Mouse (Mus musculus) neutrophil, adult 5-6 weeks (primary cell): Measurements from ENCODE around the gene Arhgap19. TPM values are rescaled to one million over a fixed set of nuclear protein-coding genes. Genes with fewer than 3 reads are reported as not detected.
A peak's percentile ranks its signal among the peaks of the same experiment; 100 is the strongest.

ENCODE experiments used
- ATAC-seq: fragments of 151-379, 151-347 bp; 2 replicates; pipeline ENCODE4 v1.8.0; 2017; ENCODE audit warnings: mild to moderate bottlenecking, moderate TSS enrichment; ENCODE audit not compliant: insufficient number of reproducible peaks, poor library complexity, low FRiP score, severe bottlenecking; ENCODE audit errors: extremely low read depth
- total RNA-seq: library from RNA; stranded (forward); fragments of 200-1000 nt; gene quantifications from 2 replicates; pipeline ENCODE4 v1.2.3, GENCODE M21; 2017

Gene Arhgap19
- total RNA-seq = 2.7 and 3.2 TPM in 2 replicates

GRCm38 (mm10) chr19:41801742-41802369 is at the start of gene Arhgap19:
Arhgap19 (minus strand) TSS chr19:41802047.
- peak; percentile 96 for ATAC-seq

GRCm38 (mm10) chr19:41850719-41851543 is 49.1 kb upstream of the Arhgap19 start:
- ATAC-seq = no peak

GRCm38 (mm10) chr19:41850021-41850718 is 48.3 kb upstream of the Arhgap19 start:
- no peak for ATAC-seq

- ATAC-seq = peak; percentile 85
Observed at GRCm38 (mm10) chr19:41847992-41848851, 46.4 kb upstream of the Arhgap19 start, which contains the start of gene Frat2. Frat2 (minus strand) TSS chr19:41848132.

- peak; percentile 56 for ATAC-seq
Observed at GRCm38 (mm10) chr19:41847614-41847991, 45.8 kb upstream of the Arhgap19 start.

- ATAC-seq = no peak
Observed at GRCm38 (mm10) chr19:41847091-41847581, 45.3 kb upstream of the Arhgap19 start.

GRCm38 (mm10) chr19:41846366-41847090 is 44.7 kb upstream of the Arhgap19 start:
- no peak for ATAC-seq

- ATAC-seq = no peak
Observed at GRCm38 (mm10) chr19:41844345-41844744, 42.5 kb upstream of the Arhgap19 start.

- ATAC-seq = peak; percentile 71
Observed at GRCm38 (mm10) chr19:41842706-41843105, 40.9 kb upstream of the Arhgap19 start.

GRCm38 (mm10) chr19:41842196-41842595 is 40.3 kb upstream of the Arhgap19 start:
- no peak for ATAC-seq

GRCm38 (mm10) chr19:41841105-41841750 is 39.4 kb upstream of the Arhgap19 start:
- ATAC-seq = no peak

GRCm38 (mm10) chr19:41839685-41840084 is 37.8 kb upstream of the Arhgap19 start:
- ATAC-seq = no peak

GRCm38 (mm10) chr19:41838808-41839207 is 37.0 kb upstream of the Arhgap19 start:
- no peak for ATAC-seq

GRCm38 (mm10) chr19:41837917-41838261 is 36.0 kb upstream of the Arhgap19 start:
- no peak for ATAC-seq

- ATAC-seq = no peak
Observed at GRCm38 (mm10) chr19:41837194-41837916, 35.5 kb upstream of the Arhgap19 start.

- no peak for ATAC-seq
Observed at GRCm38 (mm10) chr19:41836719-41837118, 34.9 kb upstream of the Arhgap19 start.

- ATAC-seq = no peak
Observed at GRCm38 (mm10) chr19:41835816-41836215, 34.0 kb upstream of the Arhgap19 start.
